Mouse (Mus musculus) kidney, embryonic 15.5 days (tissue): ENCODE measurements around the gene Exo5. TPM values are rescaled to one million over a fixed set of nuclear protein-coding genes. Genes with fewer than 3 reads are reported as not detected.

Source experiments
- ATAC-seq: fragments of 200-750 bp; cut with Nextera tagmentation; replicated peaks from 2 replicates; pipeline ENCODE4 v1.8.0; 2017; ENCODE audit warnings: moderate TSS enrichment; ENCODE audit not compliant: low FRiP score
- H3K27ac ChIP-seq: fragments of 300-500 bp; sonication (generic); 2 replicates; pipeline ENCODE4 v1.5.1; 2015; ENCODE audit warnings: mild to moderate bottlenecking, inconsistent platforms
- H3K27me3 ChIP-seq: fragments of 300-500 bp; sonication (generic); 2 replicates; pipeline ENCODE4 v1.6.1; 2015; ENCODE audit warnings: inconsistent platforms
- H3K36me3 ChIP-seq: fragments of 300-500 bp; sonication (generic); 2 replicates; pipeline ENCODE4 v1.6.1; 2015; ENCODE audit warnings: inconsistent platforms
- H3K4me1 ChIP-seq: fragments of 300-500 bp; sonication (generic); 2 replicates; pipeline ENCODE4 v1.6.1; 2015; ENCODE audit warnings: inconsistent platforms
- H3K4me2 ChIP-seq: fragments of 300-500 bp; sonication (generic); 2 replicates; pipeline ENCODE4 v1.6.1; 2015; ENCODE audit warnings: moderate library complexity, mild to moderate bottlenecking, inconsistent platforms
- H3K4me3 ChIP-seq: fragments of 300-500 bp; sonication (generic); replicated peaks from 2 replicates; pipeline ENCODE4 v1.5.1; 2015; ENCODE audit warnings: mild to moderate bottlenecking, inconsistent platforms
- H3K9ac ChIP-seq: fragments of 300-500 bp; sonication (generic); 2 replicates; pipeline ENCODE4 v1.6.1; 2015; ENCODE audit warnings: mild to moderate bottlenecking, inconsistent platforms
- H3K9me3 ChIP-seq: fragments of 300-500 bp; sonication (generic); replicated peaks from 2 replicates; pipeline ENCODE4 v1.6.1; 2016; ENCODE audit warnings: inconsistent platforms
- WGBS: fragments of 180-500 bp; shearing (Covaris S2); methylation state at CpG from one replicate; pipeline ENCODE4 v1.1.7; 2015; ENCODE audit warnings: mixed read lengths; 5-methylcytosine and 5-hydroxymethylcytosine counted together
- microRNA-seq: library from miRNA; unstranded; fragments of <30 nt; microRNA quantifications from one replicate; pipeline ENCODE4, GENCODE M21; 2016
- polyA plus RNA-seq: library from polyadenylated mRNA; unstranded; fragments of >200 nt; fragmentation: Nextera tagmentation; extraction: Ambion mirVana; gene quantifications from 2 replicates; pipeline ENCODE4 v1.2.1, GENCODE M21; 2015

Exo5 gene
- polyA plus RNA-seq, 1 experiment from 2014 or later: 32.7 TPM

GRCm38 (mm10) chr4:120885208-120886120 is 39.4 kb downstream of the Exo5 start:
- H3K4me2 ChIP-seq: no peak overlapping the region

DNA sequence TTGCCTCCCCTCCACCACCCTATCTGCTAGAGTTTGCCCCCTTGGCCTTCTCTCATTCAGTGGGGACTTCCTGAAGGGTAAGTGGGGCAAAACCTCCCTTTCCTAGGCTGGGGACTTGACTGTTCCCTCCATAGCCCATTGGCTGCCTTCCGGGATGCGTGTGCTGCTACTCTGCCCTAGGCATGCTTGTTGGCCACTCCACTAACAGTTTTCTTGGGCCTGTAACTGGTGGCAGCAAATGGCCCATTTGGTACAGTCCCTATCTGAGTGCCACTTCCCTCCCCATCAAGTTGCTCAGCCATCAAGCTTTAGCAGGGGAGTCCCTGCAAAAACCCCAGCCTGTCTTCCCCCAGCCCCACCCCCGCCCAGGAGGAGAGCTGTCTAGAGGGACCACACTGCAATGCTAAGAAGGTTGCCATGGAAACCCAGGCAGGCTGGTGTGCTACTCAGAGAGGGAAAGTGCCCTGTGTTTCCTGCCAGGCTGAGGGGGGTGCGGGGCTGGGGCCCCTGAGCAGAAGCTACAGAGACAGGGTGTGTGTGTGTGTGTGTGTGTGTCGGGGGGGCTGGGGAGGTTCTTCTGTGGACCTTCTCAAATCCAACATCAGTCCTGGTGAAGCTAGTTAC is 42.7 kb downstream of the Exo5 start:
- Histone ChIP-seq H3K36me3 (no peaks in the 10 kb centered on the region), H3K4me2 (no peak overlapping the region), H3K4me1 (peaks cover 8% of the 10 kb centered on the region), H3K27me3 (no peaks in the 10 kb centered on the region), H3K9ac (no peak overlapping the region), H3K9me3 (no peaks in the 10 kb centered on the region), H3K27ac (no peak overlapping the region), H3K4me3 (no peak overlapping the region)
- no peak for ATAC-seq
- 49% methylated on average over 5 of the region's 5 CpGs for WGBS

More at GRCm38 (mm10) chr4:120885208-120886120, 39.4 kb downstream of the Exo5 start:
- WGBS: 48% methylated on average over 13 of the region's 13 CpGs
- Histone ChIP-seq H3K36me3 (no peaks in the 10 kb centered on the region), H3K4me1 (peaks cover 12% of the 10 kb centered on the region), H3K27ac (no peak overlapping the region), H3K27me3 (no peaks in the 10 kb centered on the region), H3K4me3 (no peak overlapping the region), H3K9ac (no peak overlapping the region), H3K9me3 (no peaks in the 10 kb centered on the region)
- ATAC-seq: no peak

DNA sequence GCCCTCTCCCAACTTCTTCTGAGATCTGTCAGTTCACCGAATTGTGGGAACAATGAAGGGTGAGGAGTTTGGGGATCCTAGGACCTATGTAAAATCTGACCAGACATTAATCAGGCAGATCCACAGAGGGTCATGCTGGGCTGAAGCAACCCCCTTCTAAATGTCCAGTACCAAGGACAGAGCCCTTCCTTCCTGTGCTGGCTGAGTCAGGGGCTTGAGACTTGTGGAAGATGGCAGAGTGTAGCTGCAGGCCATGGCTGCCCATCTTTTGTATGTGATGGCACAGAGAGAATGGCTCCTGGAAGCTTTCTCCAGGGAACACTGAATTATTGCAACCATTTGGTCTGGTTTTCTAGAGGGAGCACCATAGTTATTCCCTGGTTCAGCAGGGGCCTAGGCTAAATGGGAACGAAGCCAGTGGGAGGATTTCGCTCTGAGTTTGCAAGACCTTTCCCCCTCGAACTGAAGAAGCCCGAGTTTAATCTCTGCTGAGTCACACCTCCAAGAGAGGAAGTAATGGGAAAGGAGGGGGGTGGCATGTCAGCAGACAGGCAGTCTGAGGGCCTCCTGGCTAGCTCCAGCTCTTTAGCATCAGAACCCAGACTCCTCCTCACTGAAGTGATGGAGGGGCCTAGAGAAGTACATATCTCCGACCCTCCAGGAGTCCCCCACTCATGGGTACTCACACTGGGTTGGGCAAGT is 43.9 kb downstream of the Exo5 start:
- Histone ChIP-seq H3K9me3 (no peaks in the 10 kb centered on the region), H3K9ac (no peak overlapping the region), H3K4me1 (peaks cover 7% of the 10 kb centered on the region), H3K4me3 (no peak overlapping the region), H3K4me2 (no peak overlapping the region), H3K36me3 (no peaks in the 10 kb centered on the region), H3K27ac (no peak overlapping the region), H3K27me3 (no peaks in the 10 kb centered on the region)
- no peak for ATAC-seq
- WGBS: 50% methylated on average over 6 of the region's 6 CpGs

GRCm38 (mm10) chr4:120879386-120879785 is 45.4 kb downstream of the Exo5 start:
- no peak overlapping the region for H3K4me3 ChIP-seq
- H3K27ac ChIP-seq: no peak overlapping the region
- H3K27me3 ChIP-seq: no peaks in the 10 kb centered on the region
- no peak for ATAC-seq
- 15% methylated on average over 4 of the region's 4 CpGs for WGBS
- H3K9ac ChIP-seq: no peak overlapping the region
- H3K4me2 ChIP-seq: no peak overlapping the region
- no peaks in the 10 kb centered on the region for H3K9me3 ChIP-seq
- H3K4me1 ChIP-seq: 0 out of 2 replicates have a peak, but pooled peaks cover 2% of the 10 kb centered on the region
- H3K36me3 ChIP-seq: no peaks in the 10 kb centered on the region

DNA sequence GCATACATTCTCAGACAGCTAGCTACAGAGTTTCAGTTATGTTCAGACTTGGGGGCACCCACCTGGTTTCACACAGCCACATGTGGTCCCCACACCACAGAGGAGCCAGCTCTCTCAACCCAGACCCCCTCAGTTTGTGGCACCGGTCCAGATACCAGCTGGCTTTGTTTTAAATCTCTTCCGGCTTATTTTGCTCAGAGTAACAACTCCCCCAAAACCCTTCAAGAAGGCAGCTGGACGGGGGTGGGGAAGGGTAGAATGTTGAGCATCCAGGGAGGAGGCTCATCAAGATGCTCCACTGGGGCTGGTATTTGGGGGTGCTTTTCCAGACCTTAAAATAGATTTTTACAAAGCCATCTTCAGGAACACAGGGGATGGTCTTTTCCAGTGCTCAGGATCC is 46.1 kb downstream of the Exo5 start:
- Histone ChIP-seq H3K4me3 (no peak overlapping the region), H3K36me3 (no peaks in the 10 kb centered on the region), H3K27me3 (no peaks in the 10 kb centered on the region), H3K9me3 (no peaks in the 10 kb centered on the region), H3K9ac (no peak overlapping the region), H3K27ac (no peak overlapping the region), H3K4me2 (no peak overlapping the region), H3K4me1 (0 out of 2 replicates have a peak, but pooled peaks cover 2% of the 10 kb centered on the region)
- ATAC-seq: no peak
- WGBS: 67% methylated on average over 3 of the region's 3 CpGs

DNA sequence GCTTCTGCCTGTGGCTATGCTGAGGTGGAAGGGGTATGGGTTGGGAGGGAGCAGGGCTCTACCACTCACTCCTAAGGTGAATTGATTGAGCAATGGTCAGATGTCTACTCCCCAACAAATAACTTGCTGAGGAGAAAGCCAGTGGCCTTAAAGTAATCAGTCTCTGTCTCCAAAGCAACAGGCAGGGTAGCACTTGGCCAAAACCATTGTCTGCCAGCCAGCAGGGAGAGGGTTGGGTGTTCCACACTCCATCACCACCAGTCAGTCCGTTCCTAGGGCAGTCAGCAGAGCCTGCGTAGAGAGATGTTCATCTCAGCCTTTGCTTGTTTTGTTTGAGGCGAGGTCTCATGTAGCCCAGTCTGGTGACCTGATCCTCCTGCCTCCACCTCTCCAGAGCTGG is 48.9 kb downstream of the Exo5 start:
- no peak overlapping the region for H3K9ac ChIP-seq
- no peaks in the 10 kb centered on the region for H3K27me3 ChIP-seq
- no peak overlapping the region for H3K4me2 ChIP-seq
- H3K4me1 ChIP-seq: no peaks in the 10 kb centered on the region
- no peak overlapping the region for H3K4me3 ChIP-seq
- H3K9me3 ChIP-seq: no peaks in the 10 kb centered on the region
- H3K36me3 ChIP-seq: no peaks in the 10 kb centered on the region
- WGBS: 55% methylated on average over 3 of the region's 3 CpGs
- H3K27ac ChIP-seq: no peak overlapping the region
- ATAC-seq: no peak

Small RNA genes lying within 50 kb of the gene (microRNA-seq; reads per million reads assigned to microRNA genes)
- not detected for gene Mir7015

Other genes with a start within 250 kb of the Exo5 start
- 0.89 and 1.4 TPM in 2 replicates for gene Kcnq4, start 176.4 kb downstream of the Exo5 start, polyA plus RNA-seq
- gene Nfyc, start 93.4 kb downstream of the Exo5 start, polyA plus RNA-seq: 112 and 115 TPM in 2 replicates
- 0.54 and 1.2 TPM in 2 replicates for gene Rims3, start 70.2 kb downstream of the Exo5 start, polyA plus RNA-seq
- gene Zfp69, start 26.7 kb upstream of the Exo5 start, polyA plus RNA-seq: 9.2 and 11.1 TPM in 2 replicates
- gene Smap2, start 92.2 kb upstream of the Exo5 start, polyA plus RNA-seq: 14.4 and 15.4 TPM in 2 replicates
- gene Col9a2, start 114.4 kb upstream of the Exo5 start, polyA plus RNA-seq: 3.9 and 6.0 TPM in 2 replicates
- 37.8 and 38.1 TPM in 2 replicates for gene Zmpste24, start 173.2 kb upstream of the Exo5 start, polyA plus RNA-seq
- not detected in 2 replicates for gene Tmco2, start 184.2 kb upstream of the Exo5 start, polyA plus RNA-seq